ENCODE assay signal across 10 mouse cellular contexts in genomic region chr5:140509204-140509603, GRCm38 (mm10). TPM values are rescaled to one million over a fixed set of nuclear protein-coding genes. Genes with fewer than 3 reads are reported as not detected.
DNase-seq lines count a peak whose midpoint lies in the region; ATAC-seq lines count a peak whose summit lies in the region.
"Had no signal": no experiment of that assay in that cellular context is flagged by ENCODE, and none has a peak within 500 bp of the region (broad histone marks: within the 10 kb centered on the region; RNA-seq: fewer than 3 reads in every experiment).

No protein-coding gene starts in this region.

- H3K9ac ChIP-seq in intestine, embryonic 16.5 days (ENCODE audit: low read depth, low read length) = 0 out of 2 replicates have a peak overlapping the region, but pooled peaks have one; percentile 31
- H3K9ac ChIP-seq in intestine, embryonic 15.5 days = no peak overlapping the region
- peak overlapping the region; percentile 19; the same call in 1 of the 2 replicates for H3K9ac ChIP-seq in limb, embryonic 13.5 days

- WGBS in intestine, embryonic 16.5 days = 53% methylated on average over 9 of the region's 9 CpGs
- 58% methylated on average over 9 of the region's 9 CpGs for WGBS in intestine, embryonic 15.5 days
- WGBS in limb, embryonic 13.5 days = 45% methylated on average over 9 of the region's 9 CpGs

- H3K9me3 ChIP-seq in intestine, embryonic 16.5 days (ENCODE audit: control insufficient read depth, low read length) = no peaks in the 10 kb centered on the region
- no peaks in the 10 kb centered on the region for H3K9me3 ChIP-seq in intestine, embryonic 15.5 days
- no peaks in the 10 kb centered on the region for H3K9me3 ChIP-seq in limb, embryonic 13.5 days

- H3K36me3 ChIP-seq in intestine, embryonic 16.5 days (ENCODE audit: control insufficient read depth, insufficient read depth, low read length) = no peaks in the 10 kb centered on the region
- no peaks in the 10 kb centered on the region for H3K36me3 ChIP-seq in intestine, embryonic 15.5 days
- H3K36me3 ChIP-seq in limb, embryonic 13.5 days = peaks cover 7% of the 10 kb centered on the region; the same call in 1 of the 2 replicates

- no peaks in the 10 kb centered on the region for H3K27me3 ChIP-seq in intestine, embryonic 16.5 days (replicated peaks; ENCODE audit: control insufficient read depth, insufficient read depth, low read length)
- no peaks in the 10 kb centered on the region for H3K27me3 ChIP-seq in intestine, embryonic 15.5 days (replicated peaks)
- no peaks in the 10 kb centered on the region for H3K27me3 ChIP-seq in limb, embryonic 13.5 days

- no peak overlapping the region for H3K27ac ChIP-seq in intestine, embryonic 16.5 days (ENCODE audit: low read length)
- H3K27ac ChIP-seq in intestine, embryonic 15.5 days = no peak overlapping the region
- peak overlapping the region; percentile 67; the same call in 1 of the 2 replicates for H3K27ac ChIP-seq in limb, embryonic 13.5 days
- H3K27ac ChIP-seq: heart, adult 2 months had no signal

- ATAC-seq in intestine, embryonic 16.5 days = no peak
- ATAC-seq in intestine, embryonic 15.5 days = no peak
- ATAC-seq in limb, embryonic 13.5 days (ENCODE audit: low FRiP score, low read depth) = no peak
- ATAC-seq in erythroblast, adult 5-6 weeks (replicated peaks; ENCODE audit: low FRiP score, poor library complexity, severe bottlenecking) = no peak
- ATAC-seq: inflammation-experienced regulatory T-cells, adult 6 months had no signal

- no peak overlapping the region for H3K4me3 ChIP-seq in intestine, embryonic 16.5 days (ENCODE audit: low read length)
- no peak overlapping the region for H3K4me3 ChIP-seq in intestine, embryonic 15.5 days (replicated peaks)
- H3K4me3 ChIP-seq in limb, embryonic 13.5 days = no peak overlapping the region
- H3K4me3 ChIP-seq: heart, adult 2 months had no signal

- peaks cover 45% of the 10 kb centered on the region for H3K4me1 ChIP-seq in intestine, embryonic 16.5 days (ENCODE audit: control insufficient read depth, insufficient read depth, low read length)
- H3K4me1 ChIP-seq in intestine, embryonic 15.5 days (replicated peaks) = peaks cover 42% of the 10 kb centered on the region
- H3K4me1 ChIP-seq in limb, embryonic 13.5 days = peaks cover 59% of the 10 kb centered on the region

- no peak overlapping the region for H3K4me2 ChIP-seq in intestine, embryonic 16.5 days (ENCODE audit: low read depth, low read length)
- no peak overlapping the region for H3K4me2 ChIP-seq in intestine, embryonic 15.5 days (replicated peaks)
- peak overlapping the region; percentile 95 for H3K4me2 ChIP-seq in limb, embryonic 13.5 days (replicated peaks)

- DNase-seq in spleen, postnatal 36 days (ENCODE audit: low spot score in 2 of 2) = peak; percentile 17 to 18
- no peak for DNase-seq in spleen, adult 12 weeks (ENCODE audit: low spot score)
- DNase-seq in layer of hippocampus, postnatal 14 days (ENCODE audit: low spot score in 2 of 2) = no peak

RNA-seq across cellular contexts. Expression of gene Chst12, which starts 3.9 kb away (rescaled TPM):
- polyA plus RNA-seq in intestine, embryonic 16.5 days (2015; fragmentation: Nextera tagmentation; extraction: Ambion mirVana) = 19.9 and 21.0 TPM in 2 replicates
- polyA plus RNA-seq in intestine, embryonic 15.5 days (2015; fragmentation: Nextera tagmentation; extraction: Ambion mirVana) = 19.8 and 21.3 TPM in 2 replicates
- polyA plus RNA-seq in limb, embryonic 13.5 days (2015; fragmentation: Nextera tagmentation; extraction: Ambion mirVana) = 20.4 and 21.2 TPM in 2 replicates
- total RNA-seq in erythroblast, adult 5-6 weeks (2015; ENCODE audit: low replicate concordance) = 28.8 and 30.2 TPM in 2 replicates
- 7.8 and 11.2 TPM in 2 replicates for total RNA-seq in erythroblast, adult 5-6 weeks (2017; ENCODE audit: low replicate concordance)
- total RNA-seq in layer of hippocampus, postnatal 14 days (2021) = 10 to 100 TPM; 17.9 to 18.2 TPM

RNA-seq across cellular contexts. Expression of gene Grifin, which starts 55.7 kb away (rescaled TPM):
- polyA plus RNA-seq in intestine, embryonic 16.5 days (2015; fragmentation: Nextera tagmentation; extraction: Ambion mirVana) = 0.70 and 0.80 TPM in 2 replicates
- 0.49 and 0.58 TPM in 2 replicates for polyA plus RNA-seq in intestine, embryonic 15.5 days (2015; fragmentation: Nextera tagmentation; extraction: Ambion mirVana)
- not detected in 2 replicates for polyA plus RNA-seq in limb, embryonic 13.5 days (2015; fragmentation: Nextera tagmentation; extraction: Ambion mirVana)
- total RNA-seq in erythroblast, adult 5-6 weeks (2015; ENCODE audit: low replicate concordance) = not detected in 2 replicates
- total RNA-seq in erythroblast, adult 5-6 weeks (2017; ENCODE audit: low replicate concordance) = not detected in 2 replicates
- not detected for total RNA-seq in layer of hippocampus, postnatal 14 days (2021)
- total RNA-seq: heart, adult 2 months had no signal
- polyA plus RNA-seq: heart, adult 2 months; testis, adult 2 months had no signal

Comparison
In these comparisons a context has a peak if more than half of its experiments do, and no peak if none do; other contexts are left out.
1. DNase-seq: peak in spleen, postnatal 36 days (2 of 2); none in spleen, adult 12 weeks (single experiment) and layer of hippocampus, postnatal 14 days (0 of 2).